Mouse (Mus musculus): ENCODE results near the gene Ammecr1. TPM values are rescaled to one million over a fixed set of nuclear protein-coding genes. Genes with fewer than 3 reads are reported as not detected.

Ammecr1 gene
- polyA plus RNA-seq, 1 experiment from 2014 or later: 25.4 TPM

- Histone ChIP-seq H3K9me3 (ENCODE audit: control insufficient read depth, low read length) (no peaks in the 10 kb centered on the region), H3K4me2 (ENCODE audit: low read length) (peak overlapping the region; percentile 60), H3K27ac (replicated peaks in 1 of 2; ENCODE audit: control insufficient read depth in 1 of 2, insufficient read depth in 1 of 2, low read depth in 2 of 2, low read length in 2 of 2) (peak overlapping the region; percentile 20 to 87; a peak in 2 of 4 replicates), H3K4me1 (ENCODE audit: control insufficient read depth in 2 of 2, insufficient read depth in 2 of 2, low read length in 2 of 2) (peaks cover 0 to 2% of the 10 kb centered on the region in 2 experiments; a peak in 2 of 4 replicates), H3K36me3 (ENCODE audit: control insufficient read depth, insufficient read depth, low read length) (no peaks in the 10 kb centered on the region), H3K4me3 (ENCODE audit: control insufficient read depth in 1 of 2, insufficient read depth in 1 of 2, low read depth in 1 of 2, low read length in 2 of 2) (peak overlapping the region; percentile 68 to 88), H3K9ac (ENCODE audit: low read length) (peak overlapping the region; percentile 66), H3K27me3 (ENCODE audit: control insufficient read depth, insufficient read depth, low read length) (no peaks in the 10 kb centered on the region)
- ATAC-seq (ENCODE audit: insufficient number of reproducible peaks, insufficient read depth, low FRiP score, low read depth): no peak
- WGBS: 44% methylated on average over 7 of the region's 7 CpGs
Observed at GRCm38 (mm10) chrX:142967067-142967466, 539 bp upstream of the Ammecr1 start.

GRCm38 (mm10) chrX:142965236-142966007, 1.1 kb downstream of the Ammecr1 start:
- H3K4me3 ChIP-seq (ENCODE audit: control insufficient read depth in 1 of 2, insufficient read depth in 1 of 2, low read depth in 1 of 2, low read length in 2 of 2): peak overlapping the region; percentile 68 to 88
- H3K27me3 ChIP-seq (ENCODE audit: control insufficient read depth, insufficient read depth, low read length): no peaks in the 10 kb centered on the region
- H3K9me3 ChIP-seq (ENCODE audit: control insufficient read depth, low read length): no peaks in the 10 kb centered on the region
- peak overlapping the region; percentile 40 to 87 for H3K27ac ChIP-seq (replicated peaks in 1 of 2; ENCODE audit: control insufficient read depth in 1 of 2, insufficient read depth in 1 of 2, low read depth in 2 of 2, low read length in 2 of 2)
- WGBS: 17% methylated on average over 23 of the region's 23 CpGs
- peak overlapping the region; percentile 89 for H3K9ac ChIP-seq (ENCODE audit: low read length)
- no peaks in the 10 kb centered on the region for H3K36me3 ChIP-seq (ENCODE audit: control insufficient read depth, insufficient read depth, low read length)
- H3K4me1 ChIP-seq (ENCODE audit: control insufficient read depth in 2 of 2, insufficient read depth in 2 of 2, low read length in 2 of 2): no peaks in the 10 kb centered on the region; a peak in 1 of 4 replicates
- ATAC-seq (ENCODE audit: insufficient number of reproducible peaks, insufficient read depth, low FRiP score, low read depth): peak; percentile 20; the same call in 1 of the 2 replicates
- peak overlapping the region; percentile 59 for H3K4me2 ChIP-seq (ENCODE audit: low read length)

GRCm38 (mm10) chrX:142960434-142960833, 6.1 kb downstream of the Ammecr1 start:
- no peak overlapping the region for H3K27ac ChIP-seq (replicated peaks in 1 of 2; ENCODE audit: control insufficient read depth in 1 of 2, insufficient read depth in 1 of 2, low read depth in 2 of 2, low read length in 2 of 2)
- H3K4me3 ChIP-seq (ENCODE audit: control insufficient read depth in 1 of 2, insufficient read depth in 1 of 2, low read depth in 1 of 2, low read length in 2 of 2): no peak overlapping the region
- no peaks in the 10 kb centered on the region for H3K9me3 ChIP-seq (ENCODE audit: control insufficient read depth, low read length)
- no peak overlapping the region for H3K9ac ChIP-seq (ENCODE audit: low read length)
- H3K4me1 ChIP-seq (ENCODE audit: control insufficient read depth in 2 of 2, insufficient read depth in 2 of 2, low read length in 2 of 2): no peaks in the 10 kb centered on the region
- H3K27me3 ChIP-seq (ENCODE audit: control insufficient read depth, insufficient read depth, low read length): no peaks in the 10 kb centered on the region
- no peak for ATAC-seq (ENCODE audit: insufficient number of reproducible peaks, insufficient read depth, low FRiP score, low read depth)
- no peaks in the 10 kb centered on the region for H3K36me3 ChIP-seq (ENCODE audit: control insufficient read depth, insufficient read depth, low read length)
- H3K4me2 ChIP-seq (ENCODE audit: low read length): no peak overlapping the region
- 84% methylated on average over 2 of the region's 2 CpGs for WGBS

DNA sequence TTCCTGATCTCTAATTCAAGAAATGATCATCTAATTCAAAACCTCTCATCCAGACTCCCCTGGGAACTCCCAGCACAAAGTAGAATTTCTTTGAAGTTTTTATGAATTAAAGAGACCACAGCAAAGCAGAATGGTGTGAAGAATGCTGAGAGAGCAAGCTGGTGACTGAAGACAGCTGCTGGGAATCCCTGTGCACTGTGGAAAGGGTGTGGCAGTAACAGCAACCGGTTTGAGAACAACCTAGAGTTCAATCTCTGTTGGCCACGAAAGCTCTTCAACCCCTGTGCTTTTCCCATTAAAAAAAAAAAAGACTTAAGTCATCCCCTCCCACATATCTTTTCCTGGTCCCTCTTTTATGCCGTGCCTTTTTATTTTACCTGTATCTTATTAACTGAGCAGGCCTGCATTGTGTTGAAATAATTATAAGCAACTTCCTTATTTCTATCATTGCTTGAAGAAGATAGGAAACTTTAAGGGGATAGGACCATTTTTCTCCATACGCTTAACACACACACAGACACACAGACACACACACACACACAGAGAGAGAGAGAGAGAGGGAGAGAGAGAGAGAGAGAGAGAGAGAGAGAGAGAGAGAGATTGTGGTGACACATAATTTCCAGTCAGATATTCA, 6.7 kb downstream of the Ammecr1 start:
- 54% methylated on average over 4 of the region's 4 CpGs for WGBS
- Histone ChIP-seq H3K4me3 (ENCODE audit: control insufficient read depth in 1 of 2, insufficient read depth in 1 of 2, low read depth in 1 of 2, low read length in 2 of 2) (no peak overlapping the region), H3K4me2 (ENCODE audit: low read length) (no peak overlapping the region), H3K36me3 (ENCODE audit: control insufficient read depth, insufficient read depth, low read length) (no peaks in the 10 kb centered on the region), H3K27me3 (ENCODE audit: control insufficient read depth, insufficient read depth, low read length) (no peaks in the 10 kb centered on the region), H3K27ac (replicated peaks in 1 of 2; ENCODE audit: control insufficient read depth in 1 of 2, insufficient read depth in 1 of 2, low read depth in 2 of 2, low read length in 2 of 2) (no peak overlapping the region), H3K9me3 (ENCODE audit: control insufficient read depth, low read length) (no peaks in the 10 kb centered on the region), H3K4me1 (ENCODE audit: control insufficient read depth in 2 of 2, insufficient read depth in 2 of 2, low read length in 2 of 2) (no peaks in the 10 kb centered on the region), H3K9ac (ENCODE audit: low read length) (no peak overlapping the region)
- ATAC-seq (ENCODE audit: insufficient number of reproducible peaks, insufficient read depth, low FRiP score, low read depth): no peak

- no peak overlapping the region for H3K27ac ChIP-seq (replicated peaks in 1 of 2; ENCODE audit: control insufficient read depth in 1 of 2, insufficient read depth in 1 of 2, low read depth in 2 of 2, low read length in 2 of 2)
- no peak overlapping the region for H3K9ac ChIP-seq (ENCODE audit: low read length)
- no peaks in the 10 kb centered on the region for H3K27me3 ChIP-seq (ENCODE audit: control insufficient read depth, insufficient read depth, low read length)
- no peak for ATAC-seq (ENCODE audit: insufficient number of reproducible peaks, insufficient read depth, low FRiP score, low read depth)
- no peaks in the 10 kb centered on the region for H3K36me3 ChIP-seq (ENCODE audit: control insufficient read depth, insufficient read depth, low read length)
- no peak overlapping the region for H3K4me3 ChIP-seq (ENCODE audit: control insufficient read depth in 1 of 2, insufficient read depth in 1 of 2, low read depth in 1 of 2, low read length in 2 of 2)
- H3K4me1 ChIP-seq (ENCODE audit: control insufficient read depth in 2 of 2, insufficient read depth in 2 of 2, low read length in 2 of 2): no peaks in the 10 kb centered on the region
- no peaks in the 10 kb centered on the region for H3K9me3 ChIP-seq (ENCODE audit: control insufficient read depth, low read length)
- no peak overlapping the region for H3K4me2 ChIP-seq (ENCODE audit: low read length)
- 61% methylated on average over 4 of the region's 4 CpGs for WGBS
Observed at GRCm38 (mm10) chrX:142928430-142928829, 38.1 kb downstream of the Ammecr1 start.

GRCm38 (mm10) chrX:142917394-142917793, 49.1 kb downstream of the Ammecr1 start:
- no peaks in the 10 kb centered on the region for H3K27me3 ChIP-seq (ENCODE audit: control insufficient read depth, insufficient read depth, low read length)
- H3K4me1 ChIP-seq (ENCODE audit: control insufficient read depth in 2 of 2, insufficient read depth in 2 of 2, low read length in 2 of 2): peaks cover 0 to 7% of the 10 kb centered on the region in 2 experiments; a peak in 1 of 4 replicates
- H3K27ac ChIP-seq (replicated peaks in 1 of 2; ENCODE audit: control insufficient read depth in 1 of 2, insufficient read depth in 1 of 2, low read depth in 2 of 2, low read length in 2 of 2): no peak overlapping the region
- WGBS: 37% methylated on average over 3 of the region's 3 CpGs
- no peak overlapping the region for H3K9ac ChIP-seq (ENCODE audit: low read length)
- H3K4me2 ChIP-seq (ENCODE audit: low read length): no peak overlapping the region
- ATAC-seq (ENCODE audit: insufficient number of reproducible peaks, insufficient read depth, low FRiP score, low read depth): no peak
- H3K4me3 ChIP-seq (ENCODE audit: control insufficient read depth in 1 of 2, insufficient read depth in 1 of 2, low read depth in 1 of 2, low read length in 2 of 2): no peak overlapping the region
- H3K9me3 ChIP-seq (ENCODE audit: control insufficient read depth, low read length): no peaks in the 10 kb centered on the region; the same call in 1 of the 2 replicates
- H3K36me3 ChIP-seq (ENCODE audit: control insufficient read depth, insufficient read depth, low read length): no peaks in the 10 kb centered on the region

GRCm38 (mm10) chrX:142916719-142917118, 49.8 kb downstream of the Ammecr1 start:
- H3K27ac ChIP-seq (replicated peaks in 1 of 2; ENCODE audit: control insufficient read depth in 1 of 2, insufficient read depth in 1 of 2, low read depth in 2 of 2, low read length in 2 of 2): no peak overlapping the region
- ATAC-seq (ENCODE audit: insufficient number of reproducible peaks, insufficient read depth, low FRiP score, low read depth): no peak
- H3K9ac ChIP-seq (ENCODE audit: low read length): no peak overlapping the region
- no peak overlapping the region for H3K4me3 ChIP-seq (ENCODE audit: control insufficient read depth in 1 of 2, insufficient read depth in 1 of 2, low read depth in 1 of 2, low read length in 2 of 2)
- H3K4me2 ChIP-seq (ENCODE audit: low read length): no peak overlapping the region
- H3K4me1 ChIP-seq (ENCODE audit: control insufficient read depth in 2 of 2, insufficient read depth in 2 of 2, low read length in 2 of 2): peaks cover 0 to 7% of the 10 kb centered on the region in 2 experiments; a peak in 1 of 4 replicates
- H3K27me3 ChIP-seq (ENCODE audit: control insufficient read depth, insufficient read depth, low read length): no peaks in the 10 kb centered on the region
- 70% methylated on average over 4 of the region's 4 CpGs for WGBS
- no peaks in the 10 kb centered on the region; the same call in 1 of the 2 replicates for H3K9me3 ChIP-seq (ENCODE audit: control insufficient read depth, low read length)
- no peaks in the 10 kb centered on the region for H3K36me3 ChIP-seq (ENCODE audit: control insufficient read depth, insufficient read depth, low read length)
